Mouse (Mus musculus) layer of hippocampus, adult 9-11 months (tissue): ENCODE measurements around the gene Rhox13.

Experiments
- DNase-seq: peaks from one replicate; pipeline ENCODE4 v3.0.0; 2022

The Rhox13 gene

GRCm38 (mm10) chrX:38120982-38121381 is at the start of gene Rhox13:
Gene Rhox13, plus strand, starts transcription at chrX:38121219.
- DNase-seq = no peak

GRCm38 (mm10) chrX:38084226-38084625 is 36.8 kb upstream of the Rhox13 start:
- no peak for DNase-seq

GRCm38 (mm10) chrX:38085041-38085440 is 36.0 kb upstream of the Rhox13 start, which contains the start of gene Rhox11:
Gene Rhox11, minus strand, starts transcription at chrX:38085141.
- DNase-seq = no peak

GRCm38 (mm10) chrX:38110807-38111206 is 10.2 kb upstream of the Rhox13 start, which contains the start of gene Rhox12:
Gene Rhox12, minus strand, starts transcription at chrX:38110907.
- DNase-seq = no peak

- no peak for DNase-seq
Observed at GRCm38 (mm10) chrX:38121478-38121877, 459 bp downstream of the Rhox13 start.

GRCm38 (mm10) chrX:38159097-38159496 is 38.1 kb downstream of the Rhox13 start:
- no peak for DNase-seq

GRCm38 (mm10) chrX:38165315-38165714 is 44.3 kb downstream of the Rhox13 start:
- DNase-seq = no peak

GRCm38 (mm10) chrX:38166064-38166463 is 45.0 kb downstream of the Rhox13 start:
- no peak for DNase-seq

GRCm38 (mm10) chrX:38166592-38166991 is 45.6 kb downstream of the Rhox13 start:
- no peak for DNase-seq
